Mouse (Mus musculus): ENCODE data around the gene Rag1. TPM values are rescaled to one million over a fixed set of nuclear protein-coding genes. Genes with fewer than 3 reads are reported as not detected.
A peak's percentile ranks its signal among the peaks of the same experiment; 100 is the strongest.

Rag1 gene
- polyA plus RNA-seq, 1 experiment = not detected

DNA sequence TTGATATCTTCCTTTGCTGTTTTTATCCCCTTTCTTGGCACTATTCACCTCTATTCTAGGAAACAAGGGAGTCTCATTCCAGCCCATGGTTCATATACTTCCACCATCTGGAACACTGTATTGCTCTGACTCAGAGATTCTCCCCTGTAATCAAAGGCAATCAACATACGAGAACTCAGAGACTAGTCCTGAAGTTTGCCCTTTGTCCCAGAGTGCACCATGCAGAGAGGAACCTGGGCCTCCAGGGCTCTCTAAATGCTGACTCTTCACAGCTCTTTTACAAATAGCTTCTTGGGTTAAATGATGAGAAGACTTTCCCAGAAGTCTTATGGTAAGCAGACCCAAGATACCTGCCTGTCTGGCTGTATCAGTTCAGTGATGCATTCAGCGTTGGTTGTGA lies 11.2 kb upstream of the Rag1 start:
- no peaks in the 10 kb centered on the region for H3K27me3 ChIP-seq (ENCODE audit: control insufficient read depth, insufficient read depth, low read length)
- WGBS = 41% methylated on average over 2 of the region's 2 CpGs
- no peak overlapping the region for H3K4me3 ChIP-seq (ENCODE audit: low read depth, low read length)
- H3K36me3 ChIP-seq (ENCODE audit: control insufficient read depth, insufficient read depth, low read length) = no peaks in the 10 kb centered on the region
- no peak overlapping the region for H3K27ac ChIP-seq (ENCODE audit: insufficient read depth, low read depth, low read length)
- peaks cover 3% of the 10 kb centered on the region; the same call in 1 of the 2 replicates for H3K4me1 ChIP-seq (ENCODE audit: control insufficient read depth, insufficient read depth, insufficient read length, low read length)
- TF ChIP-seq CTCF (IDR thresholded peaks at IDR 0.05; ENCODE audit: extremely low read depth, insufficient read length, insufficient replicate concordance, low read depth, low read length) = no peak
- TF ChIP-seq POLR2A (IDR thresholded peaks at IDR 0.05; ENCODE audit: low read depth, low read length) = no peak

DNA sequence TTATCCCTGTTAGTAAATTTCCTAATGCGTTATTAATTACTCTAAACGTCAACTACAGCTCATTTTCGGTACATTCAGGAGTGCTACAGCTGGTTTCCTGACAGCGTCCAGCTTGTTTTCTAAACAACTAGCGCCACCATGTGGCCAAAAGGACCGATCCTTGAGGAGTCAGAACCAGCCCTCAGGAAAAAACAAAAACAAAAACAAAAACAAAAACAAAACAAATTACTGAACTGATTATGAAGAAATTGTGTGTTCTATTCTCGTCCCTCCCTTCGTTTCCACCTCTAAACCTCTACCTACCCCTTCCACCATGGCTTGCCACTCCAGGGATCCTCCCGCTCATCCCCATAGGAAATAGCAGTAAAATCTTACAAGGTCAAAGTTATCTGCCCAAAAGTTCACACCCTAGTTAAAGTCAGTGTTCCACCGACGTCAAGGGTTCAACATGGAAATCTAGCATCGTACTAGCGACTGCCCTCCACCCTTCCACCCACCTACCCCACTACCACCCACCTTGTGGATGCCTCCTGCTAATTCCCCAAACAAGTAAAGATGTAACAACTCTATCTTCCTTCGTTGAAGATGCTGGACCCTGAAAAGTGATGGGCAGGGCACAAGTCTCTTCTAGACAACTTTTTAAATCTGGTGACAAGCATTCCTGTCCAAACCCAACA lies 3.8 kb upstream of the Rag1 start:
- WGBS = 16% methylated on average over 14 of the region's 14 CpGs
- no peak for TF ChIP-seq POLR2A (IDR thresholded peaks at IDR 0.05; ENCODE audit: low read depth, low read length)
- TF ChIP-seq CTCF (IDR thresholded peaks at IDR 0.05; ENCODE audit: extremely low read depth, insufficient read length, insufficient replicate concordance, low read depth, low read length) = peak; percentile 46; the same call in 1 of the 2 replicates
- H3K4me1 ChIP-seq (ENCODE audit: control insufficient read depth, insufficient read depth, insufficient read length, low read length) = no peaks in the 10 kb centered on the region

DNA sequence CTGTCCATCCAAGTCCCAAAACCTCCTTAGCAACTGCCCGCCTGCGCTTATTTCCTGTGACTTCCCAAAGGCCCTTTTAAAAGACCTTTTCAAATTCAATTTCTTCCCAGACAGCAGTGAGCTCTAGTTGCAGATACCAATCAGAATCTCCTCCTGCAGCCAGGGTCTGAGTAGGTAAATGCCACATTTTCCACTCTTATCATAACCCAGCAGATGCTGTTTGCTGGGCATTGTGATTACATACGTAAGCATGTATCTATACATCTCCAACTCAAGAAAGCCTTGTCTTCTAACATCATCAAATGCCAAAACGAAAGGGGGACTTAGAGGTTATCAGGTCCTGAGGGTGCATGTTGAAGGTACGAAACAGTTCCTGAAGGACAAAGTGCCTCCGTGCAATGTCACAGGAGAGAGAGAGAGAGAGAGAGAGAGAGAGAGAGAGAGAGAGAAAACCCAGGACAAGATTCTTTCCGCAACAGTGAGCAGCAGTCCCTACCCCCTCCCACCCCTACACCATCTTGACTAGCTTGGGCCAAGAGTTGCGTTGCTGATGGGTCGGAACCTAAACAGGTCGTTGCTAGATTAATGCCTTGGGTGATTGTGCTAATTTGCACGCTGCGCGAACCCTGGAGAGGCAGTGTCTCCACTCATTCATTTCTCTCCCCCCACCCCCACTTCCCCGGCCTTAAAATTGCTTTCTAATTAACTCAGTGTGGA lies 3.1 kb upstream of the Rag1 start:
- no peak overlapping the region for H3K4me3 ChIP-seq (ENCODE audit: low read depth, low read length)
- TF ChIP-seq POLR2A (IDR thresholded peaks at IDR 0.05; ENCODE audit: low read depth, low read length) (no peak), CTCF (IDR thresholded peaks at IDR 0.05; ENCODE audit: extremely low read depth, insufficient read length, insufficient replicate concordance, low read depth, low read length) (no peak)
- WGBS = 41% methylated on average over 14 of the region's 14 CpGs

More for the DNA sequence above, 3.8 kb upstream of the Rag1 start:
- 0 out of 2 replicates have a peak, but pooled peaks cover 3% of the 10 kb centered on the region for H3K27me3 ChIP-seq (ENCODE audit: control insufficient read depth, insufficient read depth, low read length)
- no peak overlapping the region for H3K4me3 ChIP-seq (ENCODE audit: low read depth, low read length)
- H3K27ac ChIP-seq (ENCODE audit: insufficient read depth, low read depth, low read length) = no peak overlapping the region
- H3K36me3 ChIP-seq (ENCODE audit: control insufficient read depth, insufficient read depth, low read length) = no peaks in the 10 kb centered on the region

DNA sequence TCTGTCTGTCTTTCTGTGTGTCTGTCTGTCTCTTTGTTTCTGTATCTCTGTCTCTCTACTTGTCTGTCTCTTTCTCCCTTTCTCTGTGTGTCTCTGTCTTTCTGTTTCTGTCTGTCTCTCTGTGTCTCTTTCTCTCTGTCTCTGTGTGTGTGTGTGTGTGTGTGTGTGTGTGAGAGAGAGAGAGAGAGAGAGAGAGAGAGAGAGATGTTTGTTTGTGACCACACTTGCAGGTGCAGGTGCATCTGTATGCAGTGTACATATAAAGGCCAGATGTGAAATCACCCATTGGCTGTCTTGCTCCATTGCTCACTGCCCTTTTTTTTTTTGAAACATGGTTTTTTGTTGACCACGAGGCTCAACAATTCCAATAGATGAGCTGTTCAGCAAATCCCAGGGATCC lies 1.1 kb upstream of the Rag1 start:
- Histone ChIP-seq H3K4me3 (ENCODE audit: low read depth, low read length) (no peak overlapping the region), H3K27me3 (ENCODE audit: control insufficient read depth, insufficient read depth, low read length) (0 out of 2 replicates have a peak, but pooled peaks cover 3% of the 10 kb centered on the region), H3K27ac (ENCODE audit: insufficient read depth, low read depth, low read length) (no peak overlapping the region), H3K4me1 (ENCODE audit: control insufficient read depth, insufficient read depth, insufficient read length, low read length) (no peaks in the 10 kb centered on the region), H3K36me3 (ENCODE audit: control insufficient read depth, insufficient read depth, low read length) (no peaks in the 10 kb centered on the region)
- no peak for TF ChIP-seq POLR2A (IDR thresholded peaks at IDR 0.05; ENCODE audit: low read depth, low read length)
- TF ChIP-seq CTCF (IDR thresholded peaks at IDR 0.05; ENCODE audit: extremely low read depth, insufficient read length, insufficient replicate concordance, low read depth, low read length) = no peak
- WGBS = 37% methylated on average over 1 of the region's 1 CpGs

More for the DNA sequence above, 3.1 kb upstream of the Rag1 start:
- Histone ChIP-seq H3K36me3 (ENCODE audit: control insufficient read depth, insufficient read depth, low read length) (no peaks in the 10 kb centered on the region), H3K27me3 (ENCODE audit: control insufficient read depth, insufficient read depth, low read length) (0 out of 2 replicates have a peak, but pooled peaks cover 3% of the 10 kb centered on the region), H3K27ac (ENCODE audit: insufficient read depth, low read depth, low read length) (no peak overlapping the region), H3K4me1 (ENCODE audit: control insufficient read depth, insufficient read depth, insufficient read length, low read length) (no peaks in the 10 kb centered on the region)

DNA sequence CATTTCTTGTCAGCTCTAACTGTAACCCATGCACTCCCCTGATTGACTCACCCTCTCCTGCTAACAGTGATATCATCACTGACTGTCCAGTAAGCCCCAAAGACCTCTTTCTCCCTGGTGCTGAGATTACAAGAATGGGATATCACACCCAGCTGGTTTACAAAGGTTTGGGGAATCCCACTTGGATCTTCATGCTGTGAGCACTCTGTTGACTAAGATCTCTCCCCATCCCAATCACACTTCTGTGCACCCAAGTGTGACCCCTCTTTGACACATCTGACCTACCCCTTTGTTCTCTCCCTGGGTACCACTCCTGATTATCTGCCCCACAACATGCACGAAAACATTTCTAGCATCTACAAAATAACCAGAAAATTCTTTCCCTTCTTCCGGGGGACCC lies 940 bp downstream of the Rag1 start:
- Histone ChIP-seq H3K4me3 (ENCODE audit: low read depth, low read length) (no peak overlapping the region), H3K27me3 (ENCODE audit: control insufficient read depth, insufficient read depth, low read length) (0 out of 2 replicates have a peak, but pooled peaks cover 3% of the 10 kb centered on the region), H3K36me3 (ENCODE audit: control insufficient read depth, insufficient read depth, low read length) (no peaks in the 10 kb centered on the region), H3K27ac (ENCODE audit: insufficient read depth, low read depth, low read length) (no peak overlapping the region), H3K4me1 (ENCODE audit: control insufficient read depth, insufficient read depth, insufficient read length, low read length) (no peaks in the 10 kb centered on the region)
- no peak for TF ChIP-seq POLR2A (IDR thresholded peaks at IDR 0.05; ENCODE audit: low read depth, low read length)
- no peak for TF ChIP-seq CTCF (IDR thresholded peaks at IDR 0.05; ENCODE audit: extremely low read depth, insufficient read length, insufficient replicate concordance, low read depth, low read length)
- 76% methylated on average over 2 of the region's 2 CpGs for WGBS

DNA sequence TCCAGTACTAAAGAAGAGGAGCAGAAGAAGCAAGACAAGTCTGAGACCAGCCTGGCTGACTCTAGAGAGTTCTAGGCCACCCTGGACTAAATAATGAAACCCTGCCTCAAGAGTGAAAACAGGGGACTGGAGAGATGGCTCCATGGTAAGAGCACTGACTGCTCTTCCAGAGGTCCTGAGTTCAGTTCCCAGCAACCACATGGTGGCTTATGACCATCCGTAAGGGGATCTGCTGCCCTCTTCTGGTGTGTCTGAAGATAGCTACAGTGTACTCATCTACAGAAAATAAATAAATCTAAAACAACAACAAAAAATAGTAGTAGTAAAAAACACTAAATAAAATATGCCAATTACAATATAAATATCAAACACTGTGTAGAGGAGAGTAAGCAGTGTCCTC lies 3.5 kb downstream of the Rag1 start:
- TF ChIP-seq POLR2A (IDR thresholded peaks at IDR 0.05; ENCODE audit: low read depth, low read length) = no peak
- H3K36me3 ChIP-seq (ENCODE audit: control insufficient read depth, insufficient read depth, low read length) = no peaks in the 10 kb centered on the region
- H3K27me3 ChIP-seq (ENCODE audit: control insufficient read depth, insufficient read depth, low read length) = 0 out of 2 replicates have a peak, but pooled peaks cover 3% of the 10 kb centered on the region
- no peak overlapping the region for H3K27ac ChIP-seq (ENCODE audit: insufficient read depth, low read depth, low read length)
- no peak overlapping the region for H3K4me3 ChIP-seq (ENCODE audit: low read depth, low read length)
- WGBS = 90% methylated on average over 1 of the region's 1 CpGs
- no peaks in the 10 kb centered on the region for H3K4me1 ChIP-seq (ENCODE audit: control insufficient read depth, insufficient read depth, insufficient read length, low read length)

DNA sequence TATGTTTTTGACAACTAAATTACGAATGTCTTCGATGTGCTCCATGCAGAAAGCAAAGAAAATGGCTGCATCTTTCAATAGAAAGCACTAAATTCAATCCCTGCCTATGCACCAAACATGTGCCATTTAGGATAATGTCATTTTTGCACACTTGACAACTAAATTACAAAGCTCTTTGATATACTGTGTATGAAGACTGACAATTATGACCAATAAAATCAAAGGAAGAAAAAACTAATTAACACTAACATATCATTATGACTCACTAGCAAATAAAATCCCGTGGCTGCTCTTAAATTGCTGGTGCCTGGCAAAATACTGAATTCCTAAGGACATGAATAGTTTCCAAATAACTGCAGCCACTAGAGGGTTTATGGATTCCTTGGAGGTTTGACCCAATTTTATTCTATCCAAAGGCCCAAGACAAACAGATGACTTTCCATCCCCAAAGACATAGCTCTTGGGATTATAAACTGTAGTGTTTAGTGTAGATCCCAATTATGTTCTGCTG lies 9.4 kb downstream of the Rag1 start:
- Histone ChIP-seq H3K36me3 (ENCODE audit: control insufficient read depth, insufficient read depth, low read length) (no peaks in the 10 kb centered on the region), H3K27ac (ENCODE audit: insufficient read depth, low read depth, low read length) (no peak overlapping the region), H3K4me3 (ENCODE audit: low read depth, low read length) (no peak overlapping the region), H3K4me1 (ENCODE audit: control insufficient read depth, insufficient read depth, insufficient read length, low read length) (no peaks in the 10 kb centered on the region), H3K27me3 (ENCODE audit: control insufficient read depth, insufficient read depth, low read length) (no peaks in the 10 kb centered on the region)
- 62% methylated on average over 3 of the region's 3 CpGs for WGBS
- TF ChIP-seq POLR2A (IDR thresholded peaks at IDR 0.05; ENCODE audit: low read depth, low read length) = no peak
- no peak for TF ChIP-seq CTCF (IDR thresholded peaks at IDR 0.05; ENCODE audit: extremely low read depth, insufficient read length, insufficient replicate concordance, low read depth, low read length)

All from small intestine, adult 2 months (tissue).